Mouse (Mus musculus): Measurements from ENCODE around the gene Snx11.

The Snx11 gene

GRCm38 (mm10) chr11:96778061-96778627, 785 bp upstream of the Snx11 start:
- ChIA-PET CTCF (interaction anchor here in 3 of 4 experiments (0.6 to 2.0 kb wide), 18 partner anchors 9 to 782 kb away, joined by 3 to 13 read pairs (median 4); partner anchors contain the start of genes Cdk5rap3 (in 1 of the 3) and Hoxb5 (in 1 of the 3)), POLR2A (interaction anchor here (0.6 to 10.0 kb wide), 50 partner anchors 8 to 391 kb away, joined by 3 to 110 read pairs (median 6); partner anchors contain the start of genes Cbx1 (in 3 of the 4), Nfe2l1 (in 3 of the 4), Cdk5rap3 (in 1 of the 4) and Copz2 (in 1 of the 4))

GRCm38 (mm10) chr11:96776068-96776467, 1.3 kb downstream of the Snx11 start:
- POLR2A ChIA-PET = interaction anchor here in 3 of 4 experiments (0.8 to 10.0 kb wide), 18 partner anchors 10 to 140 kb away, joined by 3 to 110 read pairs (median 10); partner anchors contain the start of genes Cbx1 (in 3 of the 3), Cdk5rap3 (in 1 of the 3) and Nfe2l1 (in 1 of the 3)

GRCm38 (mm10) chr11:96775665-96776064, 1.7 kb downstream of the Snx11 start:
- ChIA-PET CTCF (interaction anchor here in 3 of 4 experiments (1.3 to 2.7 kb wide), 8 partner anchors 8 to 496 kb away, joined by 3 to 9 read pairs (median 5); no protein-coding TSS in a partner anchor), POLR2A (interaction anchor here in 3 of 4 experiments (1.1 to 10.0 kb wide), 12 partner anchors 10 to 86 kb away, joined by 3 to 110 read pairs (median 5); partner anchors contain the start of gene Cbx1 (in 1 of the 3))

More at GRCm38 (mm10) chr11:96776068-96776467, 1.3 kb downstream of the Snx11 start:
- CTCF ChIA-PET = interaction anchor here in 2 of 4 experiments (1.0 to 2.7 kb wide), 8 partner anchors 9 to 91 kb away, joined by 3 to 8 read pairs (median 5); no protein-coding TSS in a partner anchor

- ChIA-PET CTCF (interaction anchor here in 3 of 4 experiments (0.7 to 2.7 kb wide), 15 partner anchors 8 to 496 kb away, joined by 3 to 9 read pairs (median 3); no protein-coding TSS in a partner anchor), POLR2A (interaction anchor here in 3 of 4 experiments (0.8 to 10.0 kb wide), 16 partner anchors 9 to 527 kb away, joined by 3 to 110 read pairs (median 4); partner anchors contain the start of gene Cbx1 (in 1 of the 3))
Measured at GRCm38 (mm10) chr11:96775063-96775462, 2.3 kb downstream of the Snx11 start.

GRCm38 (mm10) chr11:96774536-96774935, 2.8 kb downstream of the Snx11 start:
- POLR2A ChIA-PET = interaction anchor here in 3 of 4 experiments (0.5 to 10.0 kb wide), 17 partner anchors 9 to 528 kb away, joined by 3 to 110 read pairs (median 4); partner anchors contain the start of gene Nfe2l1 (in 1 of the 3)
- CTCF ChIA-PET = interaction anchor here (0.5 to 2.7 kb wide), 20 partner anchors 7 to 931 kb away, joined by 3 to 9 read pairs (median 3); partner anchors contain the start of gene Cdk5rap3 (in 1 of the 4)

GRCm38 (mm10) chr11:96772413-96772812, 4.9 kb downstream of the Snx11 start:
- CTCF ChIA-PET = interaction anchor here in 2 of 4 experiments (1.2 to 1.9 kb wide), 6 partner anchors 9 to 90 kb away, joined by 3 to 6 read pairs (median 4); no protein-coding TSS in a partner anchor
- POLR2A ChIA-PET = interaction anchor here in 3 of 4 experiments (0.6 to 10.0 kb wide), 21 partner anchors 8 to 501 kb away, joined by 3 to 110 read pairs (median 4); partner anchors contain the start of genes Cbx1 (in 1 of the 3), Cdk5rap3 (in 1 of the 3) and Hoxb9 (in 1 of the 3)

- POLR2A ChIA-PET = interaction anchor here (0.6 to 10.0 kb wide), 18 partner anchors 7 to 587 kb away, joined by 3 to 110 read pairs (median 4); partner anchors contain the start of gene Cbx1 (in 1 of the 4)
Measured at GRCm38 (mm10) chr11:96771274-96771975, 5.9 kb downstream of the Snx11 start.

DNA sequence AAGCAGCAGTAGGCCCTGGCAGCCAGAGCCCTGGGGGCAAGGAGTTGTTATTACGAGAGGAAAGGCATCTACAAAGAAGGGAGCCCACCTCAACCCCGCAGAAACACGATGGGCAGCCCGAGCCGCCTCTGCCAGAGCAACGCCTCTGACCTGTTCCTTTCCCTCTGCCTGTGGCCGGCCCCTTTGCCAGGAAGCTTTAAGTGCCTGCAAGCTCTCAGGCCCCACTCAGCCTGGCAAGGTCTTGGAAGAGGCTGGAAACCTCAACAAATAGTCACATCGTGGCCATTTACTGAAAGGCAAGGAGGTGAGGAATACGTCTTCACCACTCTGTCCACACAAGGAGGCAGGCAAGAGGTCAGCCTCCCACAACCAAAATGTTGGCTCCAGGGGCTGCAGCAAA, 9.1 kb downstream of the Snx11 start:
- ChIA-PET CTCF (interaction anchor here in 3 of 4 experiments (0.6 to 2.3 kb wide), 6 partner anchors 11 to 26 kb away, joined by 3 to 8 read pairs (median 4); no protein-coding TSS in a partner anchor), POLR2A (interaction anchor here in 3 of 4 experiments (1.1 to 8.6 kb wide), 8 partner anchors 8 to 89 kb away, joined by 3 to 110 read pairs (median 11); partner anchors contain the start of genes Snx11 (in 3 of the 3) and Nfe2l1 (in 1 of the 3))

More at GRCm38 (mm10) chr11:96771274-96771975, 5.9 kb downstream of the Snx11 start:
- CTCF ChIA-PET = interaction anchor here in 2 of 4 experiments (1.1 to 2.0 kb wide), 5 partner anchors 8 to 91 kb away, joined by 3 to 6 read pairs (median 6); no protein-coding TSS in a partner anchor

DNA sequence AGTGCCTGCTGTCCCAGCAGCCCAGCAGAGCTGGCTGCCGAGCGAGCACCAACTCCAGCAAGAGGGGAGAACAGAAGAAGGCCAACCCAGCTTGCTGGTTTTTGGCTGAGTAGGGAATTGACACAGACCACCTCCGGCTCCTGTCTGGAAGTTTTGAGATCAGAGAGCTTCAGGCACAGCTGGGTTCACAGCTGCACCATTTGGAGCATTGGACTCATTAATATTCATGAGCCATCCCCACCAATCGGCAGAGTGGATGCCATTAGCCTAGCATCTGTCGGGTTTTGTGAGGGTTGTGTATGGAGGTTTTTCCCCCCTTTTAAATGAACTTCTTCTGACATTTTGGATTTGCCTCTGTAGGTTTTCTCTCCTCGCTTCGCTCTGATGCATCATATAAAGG, 10.3 kb downstream of the Snx11 start:
- POLR2A ChIA-PET = interaction anchor here in 3 of 4 experiments (0.6 to 8.6 kb wide), 25 partner anchors 9 to 179 kb away, joined by 3 to 110 read pairs (median 4); partner anchors contain the start of genes Snx11 (in 3 of the 3), Nfe2l1 (in 2 of the 3), Cbx1 (in 1 of the 3) and Pnpo (in 1 of the 3)
- CTCF ChIA-PET = interaction anchor here in 3 of 4 experiments (0.5 to 2.3 kb wide), 15 partner anchors 9 to 956 kb away, joined by 3 to 8 read pairs (median 4); partner anchors contain the start of gene Snx11 (in 2 of the 3)

- ChIA-PET POLR2A (interaction anchor here (0.6 to 8.6 kb wide), 29 partner anchors 9 to 199 kb away, joined by 3 to 110 read pairs (median 4); partner anchors contain the start of genes Snx11 (in 3 of the 4), Nfe2l1 (in 2 of the 4), Cbx1 (in 1 of the 4) and Pnpo (in 1 of the 4)), CTCF (interaction anchor here (0.5 to 2.3 kb wide), 15 partner anchors 9 to 1100 kb away, joined by 3 to 8 read pairs (median 5); partner anchors contain the start of genes Snx11 (in 2 of the 4) and Phb (in 1 of the 4))
Measured at GRCm38 (mm10) chr11:96766555-96766954, 10.8 kb downstream of the Snx11 start.

DNA sequence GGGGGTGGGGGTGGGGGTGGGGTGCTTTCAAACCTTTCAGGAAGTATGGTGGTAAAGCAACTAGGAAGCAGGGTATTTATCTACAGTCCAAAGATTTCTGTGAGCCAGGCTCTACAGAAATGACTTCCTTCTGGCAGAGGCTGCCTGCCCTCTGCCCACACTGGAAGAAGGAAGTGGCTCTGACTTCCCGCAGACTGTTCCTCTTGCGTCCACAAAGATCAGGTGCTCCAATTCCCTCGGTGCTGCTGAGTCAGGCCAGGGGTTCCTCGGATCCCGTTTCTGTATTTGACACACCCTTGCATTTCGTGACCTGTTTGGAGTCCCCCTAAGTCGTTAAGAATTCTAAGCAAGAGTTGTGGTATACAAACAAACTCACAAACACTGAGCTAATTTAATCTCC, 11.7 kb downstream of the Snx11 start:
- ChIA-PET POLR2A (interaction anchor here (0.6 to 8.6 kb wide), 25 partner anchors 9 to 212 kb away, joined by 3 to 110 read pairs (median 4); partner anchors contain the start of genes Snx11 (in 3 of the 4), Cbx1 (in 1 of the 4) and Nfe2l1 (in 1 of the 4)), CTCF (interaction anchor here in 3 of 4 experiments (0.7 to 2.0 kb wide), 9 partner anchors 9 to 256 kb away, joined by 3 to 8 read pairs (median 4); partner anchors contain the start of gene Snx11 (in 1 of the 3))

- CTCF ChIA-PET = interaction anchor here in 3 of 4 experiments (0.6 to 2.6 kb wide), 10 partner anchors 10 to 839 kb away, joined by 3 to 14 read pairs (median 4); partner anchors contain the start of gene Snx11 (in 1 of the 3)
- POLR2A ChIA-PET = interaction anchor here (0.6 to 8.6 kb wide), 21 partner anchors 8 to 423 kb away, joined by 3 to 110 read pairs (median 5); partner anchors contain the start of genes Snx11 (in 4 of the 4), Cbx1 (in 1 of the 4), Copz2 (in 1 of the 4) and Kpnb1 (in 1 of the 4)
Measured at GRCm38 (mm10) chr11:96764511-96765350, 12.6 kb downstream of the Snx11 start.

DNA sequence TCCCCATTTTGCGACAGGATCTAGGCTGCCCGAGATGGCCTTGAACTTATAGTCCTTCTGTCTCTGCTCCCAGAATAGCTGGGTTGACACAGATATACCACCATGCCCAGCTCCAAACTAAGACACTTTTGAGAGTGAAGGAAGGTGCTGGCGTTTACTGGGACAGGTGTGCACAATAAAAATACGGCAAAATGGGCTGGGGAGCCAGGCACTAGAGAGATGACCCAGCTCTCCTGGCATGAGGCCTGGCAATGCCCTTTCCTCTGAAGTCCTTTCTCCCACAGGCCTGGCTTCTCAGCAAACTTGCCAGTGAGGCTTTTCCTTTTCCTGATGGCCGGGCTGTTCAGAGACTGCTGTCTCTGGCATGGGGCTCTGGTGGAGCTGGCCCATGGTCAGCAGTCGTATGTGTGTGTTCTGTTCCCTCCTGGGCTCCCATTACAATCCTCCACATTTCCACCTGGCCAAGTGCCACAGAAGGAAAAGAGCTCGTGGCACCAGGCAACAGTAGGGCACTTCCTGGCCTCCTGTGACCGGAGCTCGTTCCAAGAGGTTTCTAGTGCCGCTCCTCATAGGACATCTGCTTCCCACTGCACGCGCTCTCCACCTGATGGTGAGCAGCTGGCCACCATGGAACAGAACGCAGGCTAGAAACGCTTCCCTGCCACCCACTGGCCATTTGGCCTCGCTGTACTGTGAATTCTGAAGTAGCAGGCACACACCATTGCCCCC, 14.5 kb downstream of the Snx11 start:
- ChIA-PET CTCF (interaction anchor here in 3 of 4 experiments (0.8 to 2.6 kb wide), 5 partner anchors 9 to 98 kb away, joined by 3 to 14 read pairs (median 4); no protein-coding TSS in a partner anchor), POLR2A (interaction anchor here in 3 of 4 experiments (0.7 to 7.2 kb wide), 15 partner anchors 9 to 151 kb away, joined by 3 to 110 read pairs (median 5); partner anchors contain the start of genes Snx11 (in 2 of the 3) and Nfe2l1 (in 1 of the 3))

- CTCF ChIA-PET = interaction anchor here in 2 of 4 experiments (0.6 to 1.3 kb wide), 4 partner anchors 8 to 500 kb away, joined by 3 read pairs; no protein-coding TSS in a partner anchor
- POLR2A ChIA-PET = interaction anchor here in 3 of 4 experiments (0.6 to 7.2 kb wide), 9 partner anchors 15 to 650 kb away, joined by 4 to 110 read pairs (median 5); partner anchors contain the start of genes Snx11 (in 2 of the 3), Calcoco2 (in 1 of the 3) and Nfe2l1 (in 1 of the 3)
Measured at GRCm38 (mm10) chr11:96761984-96762383, 15.4 kb downstream of the Snx11 start.

GRCm38 (mm10) chr11:96760042-96760441, 17.3 kb downstream of the Snx11 start:
- ChIA-PET POLR2A (no interaction called here), CTCF (interaction anchor here in 1 of 4 experiments (0.6 kb wide), 1 partner anchor 45 kb away, joined by 6 read pairs; no protein-coding TSS in a partner anchor)
